ENCODE assay signal across 8 mouse cellular contexts in the genomic region with DNA sequence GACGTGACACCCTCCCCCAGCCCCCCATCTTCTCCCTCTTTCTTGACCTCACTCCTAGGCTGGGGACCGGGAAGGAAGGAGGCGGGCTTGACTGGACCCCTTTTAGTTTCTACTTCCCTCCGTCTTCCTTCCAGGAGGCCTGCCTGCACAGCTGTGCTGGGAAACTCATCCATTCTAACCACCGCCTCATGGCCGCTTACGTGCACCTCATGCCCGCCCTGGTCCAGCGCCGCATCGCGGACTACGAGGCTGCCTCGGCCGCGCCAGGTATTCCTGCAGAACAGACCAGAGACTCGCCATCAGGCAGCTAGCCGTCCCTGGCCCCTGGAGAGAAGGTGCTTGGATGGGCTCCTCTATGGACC. TPM values are rescaled to one million over a fixed set of nuclear protein-coding genes. Genes with fewer than 3 reads are reported as not detected.
A peak's percentile ranks its signal among the peaks of the same experiment; 100 is the strongest.
DNase-seq lines count a peak whose midpoint lies in the region; ATAC-seq and TF ChIP-seq lines count a peak whose summit lies in the region.

No protein-coding gene starts in this region.

- DNase-seq in left cerebral cortex, postnatal 4 days = peak; percentile 27
- DNase-seq in left cerebral cortex, postnatal 10 days (ENCODE audit: extremely low spot score in 1 of 2, low spot score in 2 of 2) = no peak
- peak; percentile 36 for DNase-seq in brain, adult 2 months (ENCODE audit: low read depth, low spot score)
- no peak for DNase-seq in forebrain, postnatal 0 days
- peak; percentile 49 for DNase-seq in neural tube, embryonic 10.5 days (ENCODE audit: extremely low spot score, low spot score)
- no peak for DNase-seq in retina, embryonic 14.5 days (ENCODE audit: low spot score)
- no peak for DNase-seq in cerebellum, adult 8-10 months

- H3K4me2 ChIP-seq in forebrain, postnatal 0 days (ENCODE audit: low read depth) = peak overlapping the region; percentile 93
- H3K4me2 ChIP-seq in limb, embryonic 12.5 days = peak overlapping the region; percentile 94

- no peaks in the 10 kb centered on the region for H3K9me3 ChIP-seq in forebrain, postnatal 0 days (ENCODE audit: low read length)
- no peaks in the 10 kb centered on the region for H3K9me3 ChIP-seq in limb, embryonic 12.5 days

- 5% methylated on average over 18 of the region's 18 CpGs for WGBS in forebrain, postnatal 0 days
- 1% methylated on average over 18 of the region's 18 CpGs for WGBS in limb, embryonic 12.5 days

- ATAC-seq in forebrain, postnatal 0 days = no peak
- no peak; the same call in 1 of the 2 replicates for ATAC-seq in limb, embryonic 12.5 days (ENCODE audit: insufficient number of reproducible peaks, insufficient read depth, low FRiP score, low TSS enrichment, low read depth)

- H3K36me3 ChIP-seq in forebrain, postnatal 0 days (ENCODE audit: insufficient read depth) = peaks cover 28% of the 10 kb centered on the region; the same call in 1 of the 2 replicates
- H3K36me3 ChIP-seq in limb, embryonic 12.5 days = peaks cover 37% of the 10 kb centered on the region

- intact Hi-C loops in left cerebral cortex, postnatal 4 days (cut with DNase I) = no loop called here
- intact Hi-C loops in left cerebral cortex, postnatal 10 days (cut with DNase I) = loop anchor here (5.0 kb wide), 1 partner anchor 171 kb away; the partner anchor contains the start of gene Mrpl17

- peak overlapping the region; percentile 66 for H3K4me3 ChIP-seq in forebrain, postnatal 0 days (ENCODE audit: low read depth, low read length)
- peak overlapping the region; percentile 73 for H3K4me3 ChIP-seq in limb, embryonic 12.5 days (replicated peaks)

- peaks cover 17% of the 10 kb centered on the region for H3K4me1 ChIP-seq in forebrain, postnatal 0 days (ENCODE audit: insufficient read depth)
- peaks cover 23% of the 10 kb centered on the region for H3K4me1 ChIP-seq in limb, embryonic 12.5 days (replicated peaks)

- H3K9ac ChIP-seq in forebrain, postnatal 0 days = peak overlapping the region; percentile 67
- H3K9ac ChIP-seq in limb, embryonic 12.5 days (replicated peaks) = peak overlapping the region; percentile 81

- no peaks in the 10 kb centered on the region for H3K27me3 ChIP-seq in forebrain, postnatal 0 days (ENCODE audit: insufficient read depth, low read length)
- no peaks in the 10 kb centered on the region for H3K27me3 ChIP-seq in limb, embryonic 12.5 days

- peak overlapping the region; percentile 77 for H3K27ac ChIP-seq in forebrain, postnatal 0 days (ENCODE audit: low read depth, low read length)
- peak overlapping the region; percentile 83 for H3K27ac ChIP-seq in limb, embryonic 12.5 days

- TF ChIP-seq CTCF in forebrain, postnatal 0 days (IDR thresholded peaks at IDR 0.05; ENCODE audit: low read depth) = peak; percentile 29; the same call in 1 of the 2 replicates

RNA-seq across cellular contexts. Expression of gene Gm45799, which starts 0.5 kb away (rescaled TPM):
- 1 to 10 TPM; 8.9 to 9.1 TPM for total RNA-seq in left cerebral cortex, postnatal 4 days (2021)
- total RNA-seq in left cerebral cortex, postnatal 10 days (2021) = 10 to 100 TPM; 10.8 to 11.6 TPM
- total RNA-seq in forebrain, postnatal 0 days (2014; rRNA removed) = 45.3 and 52.9 TPM in 2 replicates
- 34.2 and 41.2 TPM in 2 replicates for polyA plus RNA-seq in forebrain, postnatal 0 days (2015; fragmentation: Nextera tagmentation; extraction: Ambion mirVana)
- 9.9 and 13.9 TPM in 2 replicates for polyA plus RNA-seq in limb, embryonic 12.5 days (2016; fragmentation: Nextera tagmentation; extraction: Ambion mirVana)

RNA-seq across cellular contexts. Expression of gene Arfip2, which starts 0.7 kb away (rescaled TPM):
- 10 to 100 TPM; 77.0 to 77.8 TPM for total RNA-seq in left cerebral cortex, postnatal 4 days (2021)
- total RNA-seq in left cerebral cortex, postnatal 10 days (2021) = 10 to 100 TPM; 88.1 to 97.9 TPM
- 89.7 and 93.8 TPM in 2 replicates for total RNA-seq in forebrain, postnatal 0 days (2014; rRNA removed)
- 88.6 and 93.4 TPM in 2 replicates for polyA plus RNA-seq in forebrain, postnatal 0 days (2015; fragmentation: Nextera tagmentation; extraction: Ambion mirVana)
- polyA plus RNA-seq in limb, embryonic 12.5 days (2016; fragmentation: Nextera tagmentation; extraction: Ambion mirVana) = 72.8 and 77.2 TPM in 2 replicates

RNA-seq across cellular contexts. Expression of gene Timm10b, which starts 1.0 kb away (rescaled TPM):
- total RNA-seq in left cerebral cortex, postnatal 4 days (2021) = 10 to 100 TPM; 63.7 to 70.1 TPM
- 10 to 100 TPM; 76.9 to 82.2 TPM for total RNA-seq in left cerebral cortex, postnatal 10 days (2021)
- total RNA-seq in forebrain, postnatal 0 days (2014; rRNA removed) = 49.8 and 65.6 TPM in 2 replicates
- polyA plus RNA-seq in forebrain, postnatal 0 days (2015; fragmentation: Nextera tagmentation; extraction: Ambion mirVana) = 160 and 167 TPM in 2 replicates
- 167 and 168 TPM in 2 replicates for polyA plus RNA-seq in limb, embryonic 12.5 days (2016; fragmentation: Nextera tagmentation; extraction: Ambion mirVana)

RNA-seq across cellular contexts. Expression of gene Trim3, which starts 7.5 kb away (rescaled TPM):
- total RNA-seq in left cerebral cortex, postnatal 4 days (2021) = 100 to 1,000 TPM; 167 to 168 TPM
- 100 to 1,000 TPM; 144 to 151 TPM for total RNA-seq in left cerebral cortex, postnatal 10 days (2021)
- total RNA-seq in forebrain, postnatal 0 days (2014; rRNA removed) = 142 and 160 TPM in 2 replicates
- 70.5 and 93.0 TPM in 2 replicates for polyA plus RNA-seq in forebrain, postnatal 0 days (2015; fragmentation: Nextera tagmentation; extraction: Ambion mirVana)
- 34.4 and 37.4 TPM in 2 replicates for polyA plus RNA-seq in limb, embryonic 12.5 days (2016; fragmentation: Nextera tagmentation; extraction: Ambion mirVana)

RNA-seq across cellular contexts. Expression of gene Dnhd1, which starts 9.8 kb away (rescaled TPM):
- total RNA-seq in left cerebral cortex, postnatal 4 days (2021) = 1 to 10 TPM; 4.1 to 4.8 TPM
- 1 to 10 TPM; 4.9 to 6.1 TPM for total RNA-seq in left cerebral cortex, postnatal 10 days (2021)
- total RNA-seq in forebrain, postnatal 0 days (2014; rRNA removed) = 1.8 and 4.6 TPM in 2 replicates
- polyA plus RNA-seq in forebrain, postnatal 0 days (2015; fragmentation: Nextera tagmentation; extraction: Ambion mirVana) = 0.08 and 0.48 TPM in 2 replicates
- 1.2 and 1.5 TPM in 2 replicates for polyA plus RNA-seq in limb, embryonic 12.5 days (2016; fragmentation: Nextera tagmentation; extraction: Ambion mirVana)

Comparison
In these comparisons a context has a peak if more than half of its experiments do, and no peak if none do; other contexts are left out.
1. DNase-seq: peak in left cerebral cortex, postnatal 4 days (single experiment), brain, adult 2 months (single experiment) and neural tube, embryonic 10.5 days (single experiment); none in left cerebral cortex, postnatal 10 days (0 of 2), forebrain, postnatal 0 days (single experiment), retina, embryonic 14.5 days (single experiment) and cerebellum, adult 8-10 months (single experiment).